Mouse (Mus musculus): ENCODE data around the gene Cactin. TPM values are rescaled to one million over a fixed set of nuclear protein-coding genes. Genes with fewer than 3 reads are reported as not detected.
A peak's percentile ranks its signal among the peaks of the same experiment; 100 is the strongest.

The Cactin gene
- polyA plus RNA-seq, 1 experiment from 2014 or later = 15.0 TPM

GRCm38 (mm10) chr10:81341333-81341949 is 20.5 kb downstream of the Cactin start:
- H3K27ac ChIP-seq (ENCODE audit: low read depth, low read length) = no peak overlapping the region
- no peak for ATAC-seq
- peaks cover 14% of the 10 kb centered on the region for H3K27me3 ChIP-seq (replicated peaks; ENCODE audit: control insufficient read depth, insufficient read depth, low read length)
- no peak overlapping the region for H3K9ac ChIP-seq (ENCODE audit: low read depth, low read length)
- TF ChIP-seq CTCF (IDR thresholded peaks at IDR 0.05; ENCODE audit: low read depth) = peak; percentile 89
- no peak overlapping the region for H3K4me2 ChIP-seq (replicated peaks; ENCODE audit: low read depth)
- no peaks in the 10 kb centered on the region for H3K9me3 ChIP-seq (ENCODE audit: control insufficient read depth)
- no peak overlapping the region for H3K4me3 ChIP-seq (ENCODE audit: low read depth, low read length)
- 37% methylated on average over 16 of the region's 16 CpGs for WGBS
- 0 out of 2 replicates have a peak, but pooled peaks cover 2% of the 10 kb centered on the region for H3K4me1 ChIP-seq (replicated peaks; ENCODE audit: control insufficient read depth, insufficient read depth, low read length)
- no peaks in the 10 kb centered on the region for H3K36me3 ChIP-seq (ENCODE audit: control insufficient read depth, insufficient read depth)

- peak within 1 kb of the TSS; percentile 59 for H3K9ac ChIP-seq (ENCODE audit: low read depth, low read length)
- WGBS = 5% methylated on average over 51 of the region's 67 CpGs
- peaks cover 14% of the 10 kb centered on the region for H3K27me3 ChIP-seq (replicated peaks; ENCODE audit: control insufficient read depth, insufficient read depth, low read length)
- no peak within 1 kb of the TSS for H3K27ac ChIP-seq (ENCODE audit: low read depth, low read length)
- peaks cover 5% of the 10 kb centered on the region; the same call in 1 of the 2 replicates for H3K36me3 ChIP-seq (ENCODE audit: control insufficient read depth, insufficient read depth)
- 0 out of 2 replicates have a peak, but pooled peaks cover 2% of the 10 kb centered on the region for H3K4me1 ChIP-seq (replicated peaks; ENCODE audit: control insufficient read depth, insufficient read depth, low read length)
- no peak for ATAC-seq
- H3K4me3 ChIP-seq (ENCODE audit: low read depth, low read length) = peak within 1 kb of the TSS; percentile 53
- H3K9me3 ChIP-seq (ENCODE audit: control insufficient read depth) = no peaks in the 10 kb centered on the region
- peak within 1 kb of the TSS; percentile 94 for H3K4me2 ChIP-seq (replicated peaks; ENCODE audit: low read depth)
- 0 out of 2 replicates have a peak, but pooled peaks have one; percentile 1 for TF ChIP-seq CTCF (IDR thresholded peaks at IDR 0.05; ENCODE audit: low read depth)
These were observed 22.0 kb downstream of the Cactin start, which contains the start of gene Gipc3 for GRCm38 (mm10) chr10:81342686-81343505. TSS of gene Gipc3 (minus strand) at chr10:81343266.

GRCm38 (mm10) chr10:81344421-81345161 is 23.7 kb downstream of the Cactin start:
- Histone ChIP-seq H3K4me1 (replicated peaks; ENCODE audit: control insufficient read depth, insufficient read depth, low read length) (0 out of 2 replicates have a peak, but pooled peaks cover 2% of the 10 kb centered on the region), H3K36me3 (ENCODE audit: control insufficient read depth, insufficient read depth) (peaks cover 13% of the 10 kb centered on the region; the same call in 1 of the 2 replicates), H3K9me3 (ENCODE audit: control insufficient read depth) (no peaks in the 10 kb centered on the region), H3K4me3 (ENCODE audit: low read depth, low read length) (no peak overlapping the region), H3K27ac (ENCODE audit: low read depth, low read length) (no peak overlapping the region), H3K27me3 (replicated peaks; ENCODE audit: control insufficient read depth, insufficient read depth, low read length) (peaks cover 14% of the 10 kb centered on the region), H3K4me2 (replicated peaks; ENCODE audit: low read depth) (no peak overlapping the region), H3K9ac (ENCODE audit: low read depth, low read length) (no peak overlapping the region)
- WGBS = 46% methylated on average over 8 of the region's 8 CpGs
- ATAC-seq = no peak
- TF ChIP-seq CTCF (IDR thresholded peaks at IDR 0.05; ENCODE audit: low read depth) = peak; percentile 64

- no peak overlapping the region for H3K27ac ChIP-seq (ENCODE audit: low read depth, low read length)
- 85% methylated on average over 4 of the region's 4 CpGs for WGBS
These were observed 24.2 kb downstream of the Cactin start for GRCm38 (mm10) chr10:81345162-81345534.

GRCm38 (mm10) chr10:81346453-81347067 is 25.7 kb downstream of the Cactin start:
- WGBS = 13% methylated on average over 55 of the region's 55 CpGs
- Histone ChIP-seq H3K27me3 (replicated peaks; ENCODE audit: control insufficient read depth, insufficient read depth, low read length) (peaks cover 14% of the 10 kb centered on the region), H3K36me3 (ENCODE audit: control insufficient read depth, insufficient read depth) (peaks cover 13% of the 10 kb centered on the region; the same call in 1 of the 2 replicates), H3K4me3 (ENCODE audit: low read depth, low read length) (peak overlapping the region; percentile 27; the same call in 1 of the 2 replicates), H3K4me1 (replicated peaks; ENCODE audit: control insufficient read depth, insufficient read depth, low read length) (no peaks in the 10 kb centered on the region), H3K27ac (ENCODE audit: low read depth, low read length) (no peak overlapping the region), H3K9ac (ENCODE audit: low read depth, low read length) (0 out of 2 replicates have a peak overlapping the region, but pooled peaks have one; percentile 13), H3K9me3 (ENCODE audit: control insufficient read depth) (no peaks in the 10 kb centered on the region), H3K4me2 (replicated peaks; ENCODE audit: low read depth) (peak overlapping the region; percentile 67)
- peak; percentile 70 for TF ChIP-seq CTCF (IDR thresholded peaks at IDR 0.05; ENCODE audit: low read depth)
- peak; percentile 46 for ATAC-seq

More at GRCm38 (mm10) chr10:81345162-81345534, 24.2 kb downstream of the Cactin start:
- no peak overlapping the region for H3K4me3 ChIP-seq (ENCODE audit: low read depth, low read length)
- H3K9me3 ChIP-seq (ENCODE audit: control insufficient read depth) = no peaks in the 10 kb centered on the region
- H3K27me3 ChIP-seq (replicated peaks; ENCODE audit: control insufficient read depth, insufficient read depth, low read length) = peaks cover 14% of the 10 kb centered on the region
- no peak overlapping the region for H3K9ac ChIP-seq (ENCODE audit: low read depth, low read length)
- H3K36me3 ChIP-seq (ENCODE audit: control insufficient read depth, insufficient read depth) = peaks cover 13% of the 10 kb centered on the region; the same call in 1 of the 2 replicates
- H3K4me1 ChIP-seq (replicated peaks; ENCODE audit: control insufficient read depth, insufficient read depth, low read length) = 0 out of 2 replicates have a peak, but pooled peaks cover 2% of the 10 kb centered on the region
- H3K4me2 ChIP-seq (replicated peaks; ENCODE audit: low read depth) = no peak overlapping the region
- no peak for TF ChIP-seq CTCF (IDR thresholded peaks at IDR 0.05; ENCODE audit: low read depth)
- ATAC-seq = no peak
